Mouse (Mus musculus): ENCODE measurements around the gene Lrwd1. TPM values are rescaled to one million over a fixed set of nuclear protein-coding genes. Genes with fewer than 3 reads are reported as not detected.

Gene Lrwd1
- polyA plus RNA-seq, 1 experiment from 2014 or later, result 28.8 TPM

GRCm38 (mm10) chr5:136091927-136092326, 43.9 kb downstream of the Lrwd1 start:
- no peak for ATAC-seq (ENCODE audit: insufficient number of reproducible peaks, insufficient read depth, low FRiP score, low read depth)
- Histone ChIP-seq H3K36me3 (ENCODE audit: control insufficient read depth, insufficient read depth, low read length) (no peaks in the 10 kb centered on the region), H3K4me3 (ENCODE audit: low read depth, low read length) (no peak overlapping the region), H3K27ac (ENCODE audit: low read length) (no peak overlapping the region), H3K9me3 (ENCODE audit: control insufficient read depth, low read depth, low read length) (no peaks in the 10 kb centered on the region), H3K4me1 (ENCODE audit: control insufficient read depth, insufficient read depth, low read length) (no peaks in the 10 kb centered on the region), H3K27me3 (ENCODE audit: control insufficient read depth, insufficient read depth, low read length) (no peaks in the 10 kb centered on the region), H3K4me2 (replicated peaks; ENCODE audit: low read depth, low read length) (no peak overlapping the region), H3K9ac (replicated peaks; ENCODE audit: low read depth, low read length) (no peak overlapping the region)
- 63% methylated on average over 5 of the region's 5 CpGs for WGBS

GRCm38 (mm10) chr5:136088821-136089575, 46.9 kb downstream of the Lrwd1 start:
- Histone ChIP-seq H3K9me3 (ENCODE audit: control insufficient read depth, low read depth, low read length) (no peaks in the 10 kb centered on the region), H3K36me3 (ENCODE audit: control insufficient read depth, insufficient read depth, low read length) (no peaks in the 10 kb centered on the region), H3K4me3 (ENCODE audit: low read depth, low read length) (no peak overlapping the region), H3K9ac (replicated peaks; ENCODE audit: low read depth, low read length) (no peak overlapping the region), H3K27ac (ENCODE audit: low read length) (no peak overlapping the region), H3K4me1 (ENCODE audit: control insufficient read depth, insufficient read depth, low read length) (peaks cover 7% of the 10 kb centered on the region; the same call in 1 of the 2 replicates), H3K27me3 (ENCODE audit: control insufficient read depth, insufficient read depth, low read length) (no peaks in the 10 kb centered on the region), H3K4me2 (replicated peaks; ENCODE audit: low read depth, low read length) (no peak overlapping the region)
- no peak for ATAC-seq (ENCODE audit: insufficient number of reproducible peaks, insufficient read depth, low FRiP score, low read depth)
- WGBS, result 18% methylated on average over 14 of the region's 14 CpGs

GRCm38 (mm10) chr5:136086290-136086689, 49.6 kb downstream of the Lrwd1 start:
- Histone ChIP-seq H3K36me3 (ENCODE audit: control insufficient read depth, insufficient read depth, low read length) (no peaks in the 10 kb centered on the region), H3K4me2 (replicated peaks; ENCODE audit: low read depth, low read length) (no peak overlapping the region), H3K4me3 (ENCODE audit: low read depth, low read length) (no peak overlapping the region), H3K27ac (ENCODE audit: low read length) (no peak overlapping the region), H3K27me3 (ENCODE audit: control insufficient read depth, insufficient read depth, low read length) (no peaks in the 10 kb centered on the region), H3K9me3 (ENCODE audit: control insufficient read depth, low read depth, low read length) (no peaks in the 10 kb centered on the region), H3K9ac (replicated peaks; ENCODE audit: low read depth, low read length) (no peak overlapping the region), H3K4me1 (ENCODE audit: control insufficient read depth, insufficient read depth, low read length) (peaks cover 10% of the 10 kb centered on the region; the same call in 1 of the 2 replicates)
- no peak for ATAC-seq (ENCODE audit: insufficient number of reproducible peaks, insufficient read depth, low FRiP score, low read depth)
- 92% methylated on average over 8 of the region's 8 CpGs for WGBS

- Histone ChIP-seq H3K27me3 (ENCODE audit: control insufficient read depth, insufficient read depth, low read length) (no peaks in the 10 kb centered on the region), H3K27ac (ENCODE audit: low read length) (no peak overlapping the region), H3K4me2 (replicated peaks; ENCODE audit: low read depth, low read length) (peak overlapping the region; percentile 83), H3K9me3 (ENCODE audit: control insufficient read depth, low read depth, low read length) (no peaks in the 10 kb centered on the region), H3K36me3 (ENCODE audit: control insufficient read depth, insufficient read depth, low read length) (no peaks in the 10 kb centered on the region), H3K9ac (replicated peaks; ENCODE audit: low read depth, low read length) (no peak overlapping the region), H3K4me3 (ENCODE audit: low read depth, low read length) (peak overlapping the region; percentile 46), H3K4me1 (ENCODE audit: control insufficient read depth, insufficient read depth, low read length) (peaks cover 10% of the 10 kb centered on the region; the same call in 1 of the 2 replicates)
- WGBS, result 18% methylated on average over 21 of the region's 21 CpGs
- no peak for ATAC-seq (ENCODE audit: insufficient number of reproducible peaks, insufficient read depth, low FRiP score, low read depth)
These were observed 50.8 kb downstream of the Lrwd1 start for GRCm38 (mm10) chr5:136084891-136085651.

GRCm38 (mm10) chr5:136084144-136084881, 51.6 kb downstream of the Lrwd1 start:
- Histone ChIP-seq H3K9ac (replicated peaks; ENCODE audit: low read depth, low read length) (0 out of 2 replicates have a peak overlapping the region, but pooled peaks have one; percentile 23), H3K9me3 (ENCODE audit: control insufficient read depth, low read depth, low read length) (no peaks in the 10 kb centered on the region), H3K27ac (ENCODE audit: low read length) (no peak overlapping the region), H3K4me3 (ENCODE audit: low read depth, low read length) (peak overlapping the region; percentile 46), H3K4me1 (ENCODE audit: control insufficient read depth, insufficient read depth, low read length) (peaks cover 10% of the 10 kb centered on the region; the same call in 1 of the 2 replicates), H3K4me2 (replicated peaks; ENCODE audit: low read depth, low read length) (peak overlapping the region; percentile 83), H3K27me3 (ENCODE audit: control insufficient read depth, insufficient read depth, low read length) (no peaks in the 10 kb centered on the region), H3K36me3 (ENCODE audit: control insufficient read depth, insufficient read depth, low read length) (no peaks in the 10 kb centered on the region)
- peak; percentile 2; the same call in 1 of the 2 replicates for ATAC-seq (ENCODE audit: insufficient number of reproducible peaks, insufficient read depth, low FRiP score, low read depth)
- 3% methylated on average over 23 of the region's 23 CpGs for WGBS

GRCm38 (mm10) chr5:136083669-136084107, 52.2 kb downstream of the Lrwd1 start, which contains the start of gene Rasa4:
Gene Rasa4 (plus strand): TSS chr5:136083916.
- no peaks in the 10 kb centered on the region for H3K36me3 ChIP-seq (ENCODE audit: control insufficient read depth, insufficient read depth, low read length)
- H3K27ac ChIP-seq (ENCODE audit: low read length), result no peak within 1 kb of the TSS
- H3K4me1 ChIP-seq (ENCODE audit: control insufficient read depth, insufficient read depth, low read length), result peaks cover 10% of the 10 kb centered on the region; the same call in 1 of the 2 replicates
- no peaks in the 10 kb centered on the region for H3K27me3 ChIP-seq (ENCODE audit: control insufficient read depth, insufficient read depth, low read length)
- ATAC-seq (ENCODE audit: insufficient number of reproducible peaks, insufficient read depth, low FRiP score, low read depth), result peak; percentile 96
- H3K9me3 ChIP-seq (ENCODE audit: control insufficient read depth, low read depth, low read length), result no peaks in the 10 kb centered on the region
- peak within 1 kb of the TSS; percentile 83 for H3K4me2 ChIP-seq (replicated peaks; ENCODE audit: low read depth, low read length)
- 0% methylated on average over 27 of the region's 28 CpGs for WGBS
- 0 out of 2 replicates have a peak within 1 kb of the TSS, but pooled peaks have one; percentile 30 for H3K9ac ChIP-seq (replicated peaks; ENCODE audit: low read depth, low read length)
- H3K4me3 ChIP-seq (ENCODE audit: low read depth, low read length), result peak within 1 kb of the TSS; percentile 46

- WGBS, result 80% methylated on average over 4 of the region's 4 CpGs
- no peak for ATAC-seq (ENCODE audit: insufficient number of reproducible peaks, insufficient read depth, low FRiP score, low read depth)
These were observed 53.5 kb downstream of the Lrwd1 start for GRCm38 (mm10) chr5:136082345-136082744.

GRCm38 (mm10) chr5:136078136-136078535, 57.7 kb downstream of the Lrwd1 start:
- Histone ChIP-seq H3K4me3 (ENCODE audit: low read depth, low read length) (no peak overlapping the region), H3K27ac (ENCODE audit: low read length) (no peak overlapping the region), H3K27me3 (ENCODE audit: control insufficient read depth, insufficient read depth, low read length) (no peaks in the 10 kb centered on the region), H3K36me3 (ENCODE audit: control insufficient read depth, insufficient read depth, low read length) (no peaks in the 10 kb centered on the region), H3K9ac (replicated peaks; ENCODE audit: low read depth, low read length) (no peak overlapping the region), H3K4me2 (replicated peaks; ENCODE audit: low read depth, low read length) (no peak overlapping the region), H3K4me1 (ENCODE audit: control insufficient read depth, insufficient read depth, low read length) (peaks cover 6% of the 10 kb centered on the region; the same call in 1 of the 2 replicates), H3K9me3 (ENCODE audit: control insufficient read depth, low read depth, low read length) (no peaks in the 10 kb centered on the region)
- 90% methylated on average over 5 of the region's 5 CpGs for WGBS
- ATAC-seq (ENCODE audit: insufficient number of reproducible peaks, insufficient read depth, low FRiP score, low read depth), result no peak

More at GRCm38 (mm10) chr5:136082345-136082744, 53.5 kb downstream of the Lrwd1 start:
- no peak overlapping the region for H3K9ac ChIP-seq (replicated peaks; ENCODE audit: low read depth, low read length)
- no peak overlapping the region for H3K4me2 ChIP-seq (replicated peaks; ENCODE audit: low read depth, low read length)
- H3K4me1 ChIP-seq (ENCODE audit: control insufficient read depth, insufficient read depth, low read length), result peaks cover 10% of the 10 kb centered on the region; the same call in 1 of the 2 replicates
- H3K4me3 ChIP-seq (ENCODE audit: low read depth, low read length), result no peak overlapping the region
- no peaks in the 10 kb centered on the region for H3K9me3 ChIP-seq (ENCODE audit: control insufficient read depth, low read depth, low read length)
- H3K27me3 ChIP-seq (ENCODE audit: control insufficient read depth, insufficient read depth, low read length), result no peaks in the 10 kb centered on the region
- no peak overlapping the region for H3K27ac ChIP-seq (ENCODE audit: low read length)
- H3K36me3 ChIP-seq (ENCODE audit: control insufficient read depth, insufficient read depth, low read length), result no peaks in the 10 kb centered on the region

Measured in stomach, embryonic 14.5 days (tissue).